Comparison of ENCODE assay signal across 17 mouse cellular contexts in the genomic region with DNA sequence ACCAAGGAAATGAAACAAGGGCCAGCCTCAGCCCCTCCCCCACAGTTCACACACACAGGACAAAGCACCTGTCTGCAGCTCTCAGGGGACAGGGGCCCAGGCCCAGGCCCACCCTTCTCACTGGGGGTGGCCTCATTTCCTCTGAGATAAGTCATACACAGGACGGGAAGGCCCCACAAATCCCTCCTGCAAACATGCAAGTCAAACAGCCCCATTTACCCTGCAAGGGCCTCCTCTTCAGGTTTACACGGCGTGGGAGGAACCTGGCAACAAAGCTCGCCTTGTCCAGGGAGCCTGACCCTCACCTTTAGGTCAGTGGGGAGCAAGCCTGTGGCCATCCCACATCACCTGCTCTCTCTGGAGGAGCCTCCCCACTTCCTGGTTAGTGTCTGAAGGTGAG.
DNase-seq lines count a peak whose midpoint lies in the region; ATAC-seq and TF ChIP-seq lines count a peak whose summit lies in the region.
"Had no signal": no experiment of that assay in that cellular context is flagged by ENCODE, and none has a peak within 500 bp of the region (broad histone marks: within the 10 kb centered on the region; RNA-seq: fewer than 3 reads in every experiment).

No protein-coding gene starts in this region.

- no peak overlapping the region for H3K9ac ChIP-seq in forebrain, postnatal 0 days
- no peak overlapping the region for H3K9ac ChIP-seq in lung, embryonic 16.5 days (ENCODE audit: low read length)
- H3K9ac ChIP-seq in embryonic facial prominence, embryonic 13.5 days: no peak overlapping the region
- H3K9ac ChIP-seq: embryonic facial prominence, embryonic 12.5 days; neural tube, embryonic 15.5 days had no signal

- peak overlapping the region; percentile 77 for H3K27ac ChIP-seq in forebrain, embryonic 10.5 days
- no peak overlapping the region for H3K27ac ChIP-seq in forebrain, postnatal 0 days (ENCODE audit: low read depth, low read length)
- H3K27ac ChIP-seq in lung, embryonic 16.5 days (ENCODE audit: low read length): no peak overlapping the region
- H3K27ac ChIP-seq in embryonic facial prominence, embryonic 13.5 days: peak overlapping the region; percentile 33; the same call in 1 of the 2 replicates
- H3K27ac ChIP-seq: embryonic facial prominence, embryonic 12.5 days; neural tube, embryonic 15.5 days had no signal

- H3K4me2 ChIP-seq in forebrain, postnatal 0 days (ENCODE audit: low read depth): no peak overlapping the region
- H3K4me2 ChIP-seq in lung, embryonic 16.5 days (ENCODE audit: low read depth, low read length): no peak overlapping the region
- no peak overlapping the region for H3K4me2 ChIP-seq in embryonic facial prominence, embryonic 13.5 days
- H3K4me2 ChIP-seq: embryonic facial prominence, embryonic 12.5 days; neural tube, embryonic 15.5 days had no signal

- H3K27me3 ChIP-seq in forebrain, embryonic 10.5 days (ENCODE audit: poor library complexity, severe bottlenecking): no peaks in the 10 kb centered on the region
- no peaks in the 10 kb centered on the region for H3K27me3 ChIP-seq in forebrain, postnatal 0 days (ENCODE audit: insufficient read depth, low read length)
- H3K27me3 ChIP-seq in lung, embryonic 16.5 days (ENCODE audit: control insufficient read depth, insufficient read depth, low read depth, low read length): no peaks in the 10 kb centered on the region
- no peaks in the 10 kb centered on the region for H3K27me3 ChIP-seq in embryonic facial prominence, embryonic 13.5 days
- H3K27me3 ChIP-seq: embryonic facial prominence, embryonic 12.5 days; neural tube, embryonic 15.5 days had no signal

- TF ChIP-seq CTCF in forebrain, postnatal 0 days (IDR thresholded peaks at IDR 0.05; ENCODE audit: low read depth): no peak

- 46% methylated on average over 4 of the region's 4 CpGs for WGBS in forebrain, embryonic 10.5 days
- 36% methylated on average over 4 of the region's 4 CpGs for WGBS in forebrain, postnatal 0 days
- 38% methylated on average over 4 of the region's 4 CpGs for whole genome bisulfite sequencing in lung, embryonic 16.5 days
- WGBS in embryonic facial prominence, embryonic 13.5 days: 39% methylated on average over 4 of the region's 4 CpGs

- no peak overlapping the region for H3K4me3 ChIP-seq in forebrain, embryonic 10.5 days
- H3K4me3 ChIP-seq in forebrain, postnatal 0 days (ENCODE audit: low read depth, low read length): no peak overlapping the region
- H3K4me3 ChIP-seq in lung, embryonic 16.5 days (ENCODE audit: low read length): no peak overlapping the region
- H3K4me3 ChIP-seq in embryonic facial prominence, embryonic 13.5 days: no peak overlapping the region
- H3K4me3 ChIP-seq: embryonic facial prominence, embryonic 12.5 days; neural tube, embryonic 15.5 days had no signal

- peaks cover 15% of the 10 kb centered on the region for H3K36me3 ChIP-seq in forebrain, embryonic 10.5 days (replicated peaks)
- peaks cover 3% of the 10 kb centered on the region for H3K36me3 ChIP-seq in forebrain, postnatal 0 days (ENCODE audit: insufficient read depth)
- peaks cover 4% of the 10 kb centered on the region; the same call in 1 of the 2 replicates for H3K36me3 ChIP-seq in lung, embryonic 16.5 days (ENCODE audit: control insufficient read depth, insufficient read depth, low read length)
- H3K36me3 ChIP-seq in embryonic facial prominence, embryonic 13.5 days: peaks cover 48% of the 10 kb centered on the region

- intact Hi-C loops in left cerebral cortex, postnatal 14 days (cut with DNase I): no loop called here

- H3K9me3 ChIP-seq in forebrain, embryonic 10.5 days: no peaks in the 10 kb centered on the region
- no peaks in the 10 kb centered on the region for H3K9me3 ChIP-seq in forebrain, postnatal 0 days (ENCODE audit: low read length)
- H3K9me3 ChIP-seq in lung, embryonic 16.5 days (ENCODE audit: control insufficient read depth, low read length): no peaks in the 10 kb centered on the region
- no peaks in the 10 kb centered on the region for H3K9me3 ChIP-seq in embryonic facial prominence, embryonic 13.5 days
- H3K9me3 ChIP-seq: embryonic facial prominence, embryonic 12.5 days; neural tube, embryonic 15.5 days had no signal

- no peak for ATAC-seq in forebrain, postnatal 0 days
- 0 out of 2 replicates have a peak, but pooled peaks have one; percentile 20 for ATAC-seq in lung, embryonic 16.5 days (ENCODE audit: low read depth)
- no peak for ATAC-seq in embryonic facial prominence, embryonic 13.5 days (ENCODE audit: insufficient number of reproducible peaks, insufficient read depth, low FRiP score, low TSS enrichment, low read depth)
- ATAC-seq: forebrain, embryonic 14.5 days had no signal

- H3K4me1 ChIP-seq in forebrain, embryonic 10.5 days: peaks cover 19% of the 10 kb centered on the region
- no peaks in the 10 kb centered on the region for H3K4me1 ChIP-seq in forebrain, postnatal 0 days (ENCODE audit: insufficient read depth)
- peaks cover 6% of the 10 kb centered on the region; the same call in 1 of the 2 replicates for H3K4me1 ChIP-seq in lung, embryonic 16.5 days (replicated peaks; ENCODE audit: control insufficient read depth, insufficient read depth, low read length)
- H3K4me1 ChIP-seq in embryonic facial prominence, embryonic 13.5 days: peaks cover 18% of the 10 kb centered on the region

- DNase-seq in forebrain, embryonic 10.5 days (ENCODE audit: extremely low spot score, low spot score): no peak
- no peak for DNase-seq in forebrain, postnatal 0 days
- no peak for DNase-seq in lung, postnatal 4 days
- peak; percentile 51 for DNase-seq in retina, postnatal 1 day
- no peak for DNase-seq in ovary, postnatal 10 days (ENCODE audit: low spot score)
- no peak for DNase-seq in left cerebral cortex, postnatal 14 days (ENCODE audit: low spot score in 2 of 2)
- DNase-seq: adrenal gland, postnatal 14 days; cerebellum, postnatal 14 days; kidney, adult 2 months; kidney, postnatal 36 days; liver; thymus, adult 2 months had no signal

Comparison
In these comparisons a context has a peak if more than half of its experiments do, and no peak if none do; other contexts are left out.
1. H3K27ac ChIP-seq: peak in forebrain, embryonic 10.5 days (single experiment) and embryonic facial prominence, embryonic 13.5 days (single experiment); none in forebrain, postnatal 0 days (single experiment) and lung, embryonic 16.5 days (single experiment).